Mouse (Mus musculus) C2C12 (cell line): ENCODE measurements around the gene Hist1h4f. TPM values are rescaled to one million over a fixed set of nuclear protein-coding genes. Genes with fewer than 3 reads are reported as not detected.
A peak's percentile ranks its signal among the peaks of the same experiment; 100 is the strongest.

Experiments
- H3K27me3 ChIP-seq: one replicate; pipeline ENCODE4 v1.6.1; 2011; ENCODE audit not compliant: control insufficient read depth, insufficient read depth, insufficient read length
- H3K36me3 ChIP-seq: one replicate; pipeline ENCODE4 v1.6.1; 2011; ENCODE audit not compliant: control insufficient read depth, insufficient read depth
- H3K4me3 ChIP-seq: one replicate; pipeline ENCODE4 v1.5.1; 2011; ENCODE audit warnings: mild to moderate bottlenecking, control low read depth; ENCODE audit not compliant: poor library complexity, insufficient read depth, severe bottlenecking
- H3K79me2 ChIP-seq: one replicate; pipeline ENCODE4 v1.6.1; 2011; ENCODE audit not compliant: control insufficient read depth, insufficient read depth
- H3K79me3 ChIP-seq: one replicate; pipeline ENCODE4 v1.6.1; 2011; ENCODE audit warnings: low read depth, control low read depth
- H3ac ChIP-seq: one replicate; pipeline ENCODE3; 2011; ENCODE audit warnings: low read depth; ENCODE audit not compliant: control insufficient read depth, insufficient read length
- CEBPB ChIP-seq: IDR thresholded peaks from one replicate; pipeline ENCODE4 v1.6.1; 2011; ENCODE audit warnings: low read depth, mild to moderate bottlenecking, control low read depth, moderate library complexity
- CTCF ChIP-seq: IDR thresholded peaks from one replicate; pipeline ENCODE4 v1.5.1; 2011; ENCODE audit not compliant: control insufficient read depth, insufficient read depth, insufficient read length
- FOSL1 ChIP-seq: IDR thresholded peaks from one replicate; pipeline ENCODE4 v1.8.0; 2011; ENCODE audit warnings: mild to moderate bottlenecking, low read length; ENCODE audit not compliant: poor library complexity, insufficient read depth, severe bottlenecking
- MAX ChIP-seq: IDR thresholded peaks from one replicate; pipeline ENCODE4 v1.6.1; 2011; ENCODE audit warnings: mild to moderate bottlenecking, control low read depth
- MYOD1 ChIP-seq: IDR thresholded peaks from one replicate; pipeline ENCODE4 v1.6.1; 2011; ENCODE audit warnings: low read depth; ENCODE audit not compliant: control insufficient read depth, insufficient read length
- MYOG ChIP-seq: IDR thresholded peaks from one replicate; pipeline ENCODE4 v1.6.1; 2011; ENCODE audit not compliant: control insufficient read depth, insufficient read length; ENCODE audit errors: extremely low read depth
- USF1 ChIP-seq: IDR thresholded peaks from one replicate; pipeline ENCODE4 v1.6.1; 2011; ENCODE audit warnings: low read depth, mild to moderate bottlenecking, control low read depth, moderate library complexity
- polyA plus RNA-seq: library from polyadenylated mRNA; unstranded; fragments of >200 nt; fragmentation: generic; extraction: Trizol; gene quantifications from one replicate; pipeline ENCODE4 v1.2.1, GENCODE M21; 2012; ENCODE audit warnings: missing spikeins

Hist1h4f gene
- polyA plus RNA-seq, 1 experiment: 7.4 TPM

GRCm38 (mm10) chr13:23518885-23519284 is 32.6 kb downstream of the Hist1h4f start:
- Histone ChIP-seq H3K79me2 (no peaks in the 10 kb centered on the region), H3K79me3 (no peaks in the 10 kb centered on the region), H3K27me3 (no peaks in the 10 kb centered on the region), H3K36me3 (no peaks in the 10 kb centered on the region), H3ac (peak overlapping the region; percentile 24), H3K4me3 (peak overlapping the region; percentile 33)
- TF ChIP-seq MYOD1 (no peak), MYOG (no peak), CEBPB (no peak), CTCF (no peak), FOSL1 (no peak), MAX (no peak)

- Histone ChIP-seq H3K79me3 (no peaks in the 10 kb centered on the region), H3K79me2 (no peaks in the 10 kb centered on the region), H3K27me3 (no peaks in the 10 kb centered on the region), H3K36me3 (no peaks in the 10 kb centered on the region), H3K4me3 (peak overlapping the region; percentile 33), H3ac (no peak overlapping the region)
- TF ChIP-seq CEBPB: no peak
Observed at GRCm38 (mm10) chr13:23518295-23518603, 33.2 kb downstream of the Hist1h4f start.

GRCm38 (mm10) chr13:23517603-23518294 is 33.7 kb downstream of the Hist1h4f start:
- Histone ChIP-seq H3K79me2 (no peaks in the 10 kb centered on the region), H3K27me3 (no peaks in the 10 kb centered on the region), H3K79me3 (no peaks in the 10 kb centered on the region), H3K36me3 (no peaks in the 10 kb centered on the region), H3K4me3 (peak overlapping the region; percentile 33), H3ac (peak overlapping the region; percentile 40)
- TF ChIP-seq MYOD1 (no peak), CEBPB (peak; percentile 14)

GRCm38 (mm10) chr13:23516822-23517602 is 34.4 kb downstream of the Hist1h4f start:
- H3K79me3 ChIP-seq: no peaks in the 10 kb centered on the region
- TF ChIP-seq MYOG (no peak), FOSL1 (no peak)
- H3K4me3 ChIP-seq: peak overlapping the region; percentile 31
- no peaks in the 10 kb centered on the region for H3K79me2 ChIP-seq
- H3K36me3 ChIP-seq: no peaks in the 10 kb centered on the region
- H3K27me3 ChIP-seq: no peaks in the 10 kb centered on the region
- H3ac ChIP-seq: no peak overlapping the region

- Histone ChIP-seq H3K79me2 (no peaks in the 10 kb centered on the region), H3K79me3 (no peaks in the 10 kb centered on the region), H3K27me3 (no peaks in the 10 kb centered on the region), H3K4me3 (no peak overlapping the region), H3ac (no peak overlapping the region), H3K36me3 (no peaks in the 10 kb centered on the region)
- TF ChIP-seq MYOG (no peak), CTCF (no peak), FOSL1 (no peak), CEBPB (no peak), USF1 (no peak), MAX (no peak), MYOD1 (no peak)
Observed at GRCm38 (mm10) chr13:23515826-23516620, 35.4 kb downstream of the Hist1h4f start.

GRCm38 (mm10) chr13:23515281-23515680 is 36.2 kb downstream of the Hist1h4f start:
- H3K4me3 ChIP-seq: no peak overlapping the region
- no peaks in the 10 kb centered on the region for H3K79me2 ChIP-seq
- H3K36me3 ChIP-seq: no peaks in the 10 kb centered on the region
- no peak overlapping the region for H3ac ChIP-seq
- H3K79me3 ChIP-seq: no peaks in the 10 kb centered on the region
- H3K27me3 ChIP-seq: no peaks in the 10 kb centered on the region
- TF ChIP-seq CEBPB (no peak), MYOD1 (no peak), USF1 (no peak)
